Mouse (Mus musculus) bone marrow macrophage, adult 2 months (primary cell): ENCODE data around the gene Gm498.

ENCODE experiments used
- CTCF ChIP-seq: IDR thresholded peaks from 2 replicates; pipeline ENCODE4 v1.5.1; 2012; ENCODE audit warnings: low read depth, mild to moderate bottlenecking, low read length, moderate library complexity
- POLR2A ChIP-seq: IDR thresholded peaks from 2 replicates; pipeline ENCODE4 v1.6.1; 2012; ENCODE audit warnings: mild to moderate bottlenecking, low read depth, low read length, borderline replicate concordance

GRCm38 (mm10) chr7:143938647-143939046 is 72.0 kb downstream of the Gm498 start:
- TF ChIP-seq POLR2A, result no peak
- no peak for TF ChIP-seq CTCF
